Mouse (Mus musculus): Measurements from ENCODE around the gene Zfp692. TPM values are rescaled to one million over a fixed set of nuclear protein-coding genes. Genes with fewer than 3 reads are reported as not detected.

Gene Zfp692
- total RNA-seq (2021), result 1 to 10 TPM; 4.1 to 5.0 TPM
- long read RNA-seq, experiment 1, partial matches to known transcripts, result 0 of 11 reads
- long read RNA-seq, experiment 1, other reads (novel, unspliced or antisense), result 5 of 11 reads
- long read RNA-seq, experiment 2, partial matches to known transcripts, result 1 of 5 reads
- long read RNA-seq, experiment 2, other reads (novel, unspliced or antisense), result 3 of 5 reads

DNA sequence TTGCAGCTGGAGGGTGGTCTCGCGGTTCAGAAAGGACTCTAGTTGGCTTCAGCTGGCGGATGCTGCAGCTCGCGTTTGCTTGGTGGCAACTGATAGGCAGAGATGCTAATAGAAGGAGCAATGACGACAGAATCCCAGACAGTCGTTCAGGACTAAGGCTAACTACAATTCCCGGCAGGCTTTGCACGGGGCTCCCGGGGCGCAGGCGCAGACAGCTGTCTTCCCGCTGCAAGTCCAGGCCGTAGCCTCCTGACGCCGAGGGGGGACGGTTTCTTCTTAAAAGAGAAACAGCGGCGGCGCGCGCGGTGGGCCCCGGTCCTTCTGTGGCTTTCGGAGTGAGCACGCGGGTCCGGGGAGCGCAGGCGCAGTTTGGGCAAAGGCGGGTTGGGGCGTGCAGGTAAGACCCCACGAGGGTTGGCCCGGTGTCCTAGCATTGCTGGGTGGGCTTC, at the start of gene Zfp692:
TSS of gene Zfp692 (plus strand) at position 210 of the 449 bp plus-strand sequence.
- peak within 1 kb of the TSS; percentile 80 for H3K4me3 ChIP-seq
- TF ChIP-seq CTCF (IDR thresholded peaks at IDR 0.05), result no peak
- DNase-seq, result peak; percentile 97
- peak within 1 kb of the TSS; percentile 82 for H3K27ac ChIP-seq
- intact Hi-C loops (cut with DNase I), result loop anchor here (2.0 kb wide), 1 partner anchor 298 kb away; the partner anchor contains the start of gene Larp1

DNA sequence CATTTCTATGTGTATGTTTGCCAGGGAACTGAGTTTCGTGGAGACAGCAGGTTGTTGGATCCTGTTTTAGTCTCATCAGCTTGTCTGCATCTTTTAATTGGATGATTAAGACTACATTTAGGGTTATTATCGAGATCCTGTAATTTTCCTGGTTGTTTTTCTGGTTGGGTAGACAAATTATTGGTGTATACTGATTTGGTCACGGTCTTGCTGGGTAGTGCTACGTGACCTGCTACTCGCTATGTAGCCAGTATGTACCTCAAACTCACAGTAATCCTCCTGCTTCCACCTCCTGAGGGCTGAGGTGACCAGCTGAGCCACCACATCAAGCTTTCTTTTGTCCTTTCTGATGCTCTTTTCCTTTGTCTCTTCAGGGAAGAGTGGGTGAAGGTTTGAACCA, 49.1 kb upstream of the Zfp692 start:
- intact Hi-C loops (cut with DNase I), result no loop called here
- no peak for DNase-seq
- no peak overlapping the region for H3K4me3 ChIP-seq
- H3K27ac ChIP-seq, result no peak overlapping the region
- TF ChIP-seq CTCF (IDR thresholded peaks at IDR 0.05), result no peak

DNA sequence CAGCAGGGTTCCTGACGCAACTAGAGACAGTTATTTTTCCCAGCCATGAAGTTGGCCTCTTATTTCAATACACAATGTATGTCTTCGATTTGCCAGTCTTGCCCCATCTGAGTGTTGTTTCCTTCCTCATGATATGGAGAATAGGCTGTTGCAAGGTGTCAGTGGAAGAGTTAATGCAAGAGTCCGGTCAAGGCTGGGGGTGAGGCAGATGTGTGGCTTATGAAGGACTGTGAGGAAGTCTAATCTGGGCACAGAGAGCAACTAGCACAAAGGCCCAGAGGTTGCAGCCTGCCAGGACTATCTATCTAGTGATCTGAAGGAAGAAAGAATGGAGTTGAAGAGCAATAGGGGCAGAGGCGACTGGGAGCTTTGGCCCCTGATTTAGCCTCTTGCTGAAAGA, 46.7 kb upstream of the Zfp692 start:
- no peak overlapping the region for H3K4me3 ChIP-seq
- TF ChIP-seq CTCF (IDR thresholded peaks at IDR 0.05), result no peak
- DNase-seq, result no peak
- no peak overlapping the region for H3K27ac ChIP-seq
- intact Hi-C loops (cut with DNase I), result no loop called here

DNA sequence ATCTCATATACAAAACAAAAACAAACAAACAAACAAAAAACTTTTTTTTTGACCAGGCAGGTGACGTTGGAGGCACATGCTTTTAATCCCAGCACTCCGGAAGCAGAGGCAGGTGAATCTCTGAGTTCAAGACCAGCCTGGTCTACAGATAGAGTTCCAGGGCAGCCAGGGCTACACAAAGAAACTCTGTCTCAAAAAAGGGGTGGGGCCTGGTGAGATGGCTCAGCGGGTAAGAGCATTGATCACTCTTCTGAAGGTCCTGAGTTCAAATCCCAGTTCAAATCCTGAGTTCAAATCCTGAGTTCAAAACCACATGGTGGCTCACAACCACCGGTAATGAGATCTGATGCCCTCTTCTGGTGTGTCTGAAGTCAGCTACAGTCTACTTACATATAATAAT, 45.0 kb upstream of the Zfp692 start:
- DNase-seq, result no peak
- TF ChIP-seq CTCF (IDR thresholded peaks at IDR 0.05), result no peak
- intact Hi-C loops (cut with DNase I), result no loop called here
- Histone ChIP-seq H3K27ac (no peak overlapping the region), H3K4me3 (no peak overlapping the region)

DNA sequence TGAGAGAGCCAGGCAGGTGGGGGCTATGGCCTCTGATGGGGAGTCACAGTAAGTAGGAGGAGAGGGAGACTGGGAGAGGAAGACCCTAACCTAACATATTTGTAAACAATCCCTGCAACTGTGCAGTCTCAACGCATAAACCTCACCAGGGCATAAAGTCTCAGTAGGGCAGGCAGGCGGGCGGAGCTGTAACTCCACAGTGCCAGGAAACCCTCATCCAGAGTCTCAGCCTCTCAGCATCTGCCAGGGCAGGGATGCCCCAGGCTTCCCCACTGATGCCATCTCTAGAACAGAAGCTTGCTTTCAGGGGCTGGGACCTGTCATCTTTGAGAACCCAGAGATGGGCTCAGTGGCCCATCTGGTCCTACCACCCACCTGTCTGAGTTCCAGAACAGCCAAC, 44.5 kb upstream of the Zfp692 start:
- intact Hi-C loops (cut with DNase I), result no loop called here
- Histone ChIP-seq H3K4me3 (no peak overlapping the region), H3K27ac (no peak overlapping the region)
- no peak for TF ChIP-seq CTCF (IDR thresholded peaks at IDR 0.05)
- DNase-seq, result no peak

DNA sequence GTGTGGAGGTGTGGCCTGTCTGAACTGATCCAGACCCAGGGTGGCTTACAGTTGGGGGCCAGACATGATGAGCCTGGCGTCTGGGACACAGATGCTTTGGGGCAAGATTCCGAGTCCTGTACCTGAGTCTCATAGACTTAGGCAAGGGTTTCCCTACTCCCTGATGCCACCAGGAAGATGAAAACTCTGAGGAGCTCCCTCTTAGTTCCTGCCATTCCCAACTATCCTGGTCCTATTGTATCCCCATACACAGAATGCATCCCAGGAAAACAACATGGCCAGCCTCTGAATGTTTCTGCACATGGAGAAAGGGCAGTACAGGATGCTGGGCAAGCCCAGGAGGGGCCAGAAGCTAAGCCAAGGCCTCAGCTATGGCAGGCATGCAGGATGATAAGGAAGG, 43.4 kb upstream of the Zfp692 start:
- no peak for DNase-seq
- no peak overlapping the region for H3K27ac ChIP-seq
- TF ChIP-seq CTCF (IDR thresholded peaks at IDR 0.05), result no peak
- H3K4me3 ChIP-seq, result no peak overlapping the region
- intact Hi-C loops (cut with DNase I), result no loop called here

DNA sequence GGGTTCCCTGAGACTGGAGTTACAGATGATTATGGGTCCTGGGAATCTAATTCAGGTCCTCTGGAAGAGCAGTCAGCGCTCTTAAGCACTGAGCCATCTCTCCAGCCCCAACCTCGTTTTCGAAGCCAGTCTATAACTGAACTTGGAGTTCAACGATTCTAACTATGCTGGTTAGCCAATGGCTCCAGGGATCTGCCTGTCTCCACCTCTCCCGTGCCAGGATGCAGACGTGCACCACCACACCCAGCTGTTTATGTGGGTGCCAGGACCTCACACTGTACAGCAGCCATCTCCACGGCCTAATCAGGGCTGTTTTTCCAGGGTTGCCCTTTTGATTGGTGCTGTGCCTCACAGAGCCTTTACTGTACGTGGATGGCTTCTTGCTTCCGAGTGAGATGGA, 42.3 kb upstream of the Zfp692 start:
- H3K27ac ChIP-seq, result no peak overlapping the region
- intact Hi-C loops (cut with DNase I), result no loop called here

DNA sequence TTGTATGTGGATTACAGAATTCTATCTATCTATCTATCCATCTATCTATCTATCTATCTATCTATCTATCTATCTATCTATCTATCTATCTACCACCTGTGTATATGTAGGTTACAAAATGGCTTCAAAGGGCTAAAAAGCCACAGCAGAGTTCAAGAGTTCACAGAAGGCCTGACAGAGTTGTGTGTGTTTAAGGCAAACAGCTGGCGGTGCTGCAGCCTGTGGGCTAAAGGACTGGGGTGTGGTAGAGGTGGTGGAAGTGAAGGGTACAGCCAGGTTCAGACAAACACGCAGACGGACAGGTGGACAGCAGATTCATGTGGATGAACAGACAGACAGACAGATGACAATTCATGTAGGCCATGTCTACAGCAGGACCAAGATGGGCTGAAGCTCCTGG, 38.6 kb upstream of the Zfp692 start:
- H3K27ac ChIP-seq, result no peak overlapping the region
- DNase-seq, result no peak
- TF ChIP-seq CTCF (IDR thresholded peaks at IDR 0.05), result no peak
- intact Hi-C loops (cut with DNase I), result no loop called here
- no peak overlapping the region for H3K4me3 ChIP-seq

More for the DNA sequence above, 42.3 kb upstream of the Zfp692 start:
- DNase-seq, result no peak
- H3K4me3 ChIP-seq, result no peak overlapping the region
- no peak for TF ChIP-seq CTCF (IDR thresholded peaks at IDR 0.05)

DNA sequence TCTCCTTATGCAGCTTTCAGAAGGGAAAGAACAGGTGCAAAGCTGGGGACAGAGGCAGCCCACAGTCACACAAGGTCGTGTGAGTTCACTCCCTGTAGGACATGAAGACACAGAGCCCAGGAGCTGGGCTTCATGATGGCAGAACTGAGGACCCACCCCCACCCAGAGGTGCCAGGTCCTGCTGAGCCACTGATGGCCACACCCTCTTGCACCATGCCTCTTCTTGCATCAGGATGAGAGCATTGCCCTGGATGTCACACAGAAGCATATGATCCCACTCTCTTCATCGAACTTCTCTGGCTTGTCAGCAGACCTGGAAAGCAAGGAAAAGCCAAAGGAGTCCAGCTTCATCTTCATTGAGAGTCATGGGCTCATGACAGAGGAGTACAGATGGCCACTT, 32.3 kb upstream of the Zfp692 start, which contains the start of gene 4930438A08Rik:
TSS of gene 4930438A08Rik (plus strand) at position 228 of the 400 bp plus-strand sequence.
- intact Hi-C loops (cut with DNase I), result no loop called here
- H3K27ac ChIP-seq, result no peak within 1 kb of the TSS
- DNase-seq, result no peak
- H3K4me3 ChIP-seq, result no peak within 1 kb of the TSS
- no peak for TF ChIP-seq CTCF (IDR thresholded peaks at IDR 0.05)

DNA sequence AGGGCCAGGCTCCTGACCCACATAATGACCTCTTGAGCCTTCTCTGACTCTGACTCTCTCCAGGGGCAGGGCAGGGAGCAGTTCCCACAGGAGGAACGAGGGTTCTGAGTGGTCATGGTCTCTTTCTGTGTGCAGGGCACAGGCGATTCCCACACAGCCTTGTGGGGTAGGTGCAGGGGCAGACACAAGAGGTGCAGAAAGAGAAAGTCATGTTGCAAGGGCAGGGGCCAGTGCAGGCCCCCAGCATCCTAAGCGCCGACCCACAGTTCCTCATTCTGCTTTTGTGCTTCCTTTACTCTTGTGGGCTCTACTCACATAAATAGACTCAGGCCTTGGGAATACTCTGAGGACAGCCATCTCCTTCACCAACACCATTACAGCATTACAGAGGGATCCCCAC, 31.1 kb upstream of the Zfp692 start:
- H3K4me3 ChIP-seq, result no peak overlapping the region
- no peak overlapping the region for H3K27ac ChIP-seq
- intact Hi-C loops (cut with DNase I), result no loop called here
- TF ChIP-seq CTCF (IDR thresholded peaks at IDR 0.05), result no peak
- DNase-seq, result no peak

DNA sequence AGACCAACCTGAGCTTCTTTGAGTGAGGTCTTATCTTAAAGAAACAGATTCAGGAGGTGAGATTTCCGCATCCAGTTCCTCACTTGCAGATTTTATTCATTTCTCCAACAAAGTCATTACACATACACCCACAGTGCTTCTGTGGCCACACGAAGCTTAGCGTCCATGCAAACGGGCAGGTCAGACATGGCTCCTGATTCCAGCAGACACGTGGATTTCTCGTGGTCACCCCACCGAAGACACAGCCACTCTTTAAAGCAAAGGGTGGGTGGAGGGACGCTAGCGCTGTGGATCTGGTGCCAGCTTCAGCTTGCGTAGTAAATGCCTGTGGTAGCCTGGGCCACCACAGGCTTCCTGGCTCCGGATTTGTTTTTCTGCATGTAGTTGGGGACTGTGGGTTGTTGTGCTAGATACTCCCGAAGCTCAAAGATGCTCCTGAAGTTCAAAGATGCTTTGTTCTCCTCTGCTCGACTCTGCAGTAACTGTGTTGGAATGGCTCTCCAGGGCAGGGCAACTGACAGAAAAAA, 24.8 kb upstream of the Zfp692 start:
- intact Hi-C loops (cut with DNase I), result no loop called here
- DNase-seq, result no peak

DNA sequence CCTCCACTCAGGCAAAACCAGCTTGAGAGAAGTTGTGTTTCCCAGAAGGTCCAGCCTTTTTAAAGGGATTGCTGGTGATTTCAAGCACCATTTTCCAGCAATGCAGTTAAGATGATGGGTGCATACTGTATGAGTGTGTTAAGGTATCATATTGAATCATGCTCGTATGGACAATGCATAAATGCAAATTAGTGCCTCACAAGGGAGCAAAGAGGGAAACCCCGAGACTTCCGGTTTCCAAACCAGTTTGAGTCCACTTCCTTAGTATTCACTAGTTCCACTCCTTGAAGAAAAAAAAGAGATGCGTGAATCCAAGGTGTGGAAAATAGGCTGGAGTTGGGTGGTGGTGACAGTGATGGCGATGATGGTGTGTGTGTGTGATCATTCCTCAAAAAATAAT, 24.4 kb upstream of the Zfp692 start:
- no peak overlapping the region for H3K4me3 ChIP-seq
- H3K27ac ChIP-seq, result no peak overlapping the region
- intact Hi-C loops (cut with DNase I), result no loop called here
- TF ChIP-seq CTCF (IDR thresholded peaks at IDR 0.05), result no peak
- no peak for DNase-seq

More for the DNA sequence above, 24.8 kb upstream of the Zfp692 start:
- TF ChIP-seq CTCF (IDR thresholded peaks at IDR 0.05), result no peak
- H3K4me3 ChIP-seq, result no peak overlapping the region
- H3K27ac ChIP-seq, result no peak overlapping the region

DNA sequence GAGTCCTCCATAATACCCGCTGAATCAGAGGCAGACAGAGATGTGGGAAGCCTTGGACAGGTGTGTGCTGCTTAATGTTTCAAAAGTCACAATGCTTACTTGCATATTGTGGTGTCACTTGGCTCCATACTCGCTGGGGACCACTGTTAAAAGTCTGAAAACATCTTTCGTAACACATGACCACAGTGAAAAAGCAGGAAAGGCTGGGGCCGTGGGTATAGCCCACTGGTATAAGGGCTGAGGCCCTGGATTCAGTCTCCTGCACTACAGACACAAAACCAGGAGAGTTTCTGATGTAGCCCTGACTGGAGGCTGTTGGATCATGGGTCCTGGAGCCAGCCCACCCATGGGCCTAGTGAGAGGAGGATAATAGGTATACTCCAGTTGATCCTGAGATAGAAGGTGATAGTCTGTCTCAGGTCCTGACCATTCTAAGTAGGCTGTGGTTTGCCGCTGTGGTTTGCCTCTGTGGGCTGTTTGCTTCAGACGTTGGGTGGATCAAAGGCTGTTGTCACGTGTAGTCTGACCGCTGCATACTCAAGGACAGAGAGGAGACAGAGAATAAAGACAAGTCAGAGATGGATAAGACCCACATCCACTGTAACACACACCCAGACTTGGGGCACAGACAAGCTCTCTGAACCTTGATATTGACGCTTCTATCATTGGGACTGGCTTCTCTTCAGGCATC, 16.7 kb upstream of the Zfp692 start:
- intact Hi-C loops (cut with DNase I), result loop anchor here (10.0 kb wide), 1 partner anchor 345 kb away; the partner anchor contains the start of gene Olfr323
- H3K27ac ChIP-seq, result no peak overlapping the region
- no peak for TF ChIP-seq CTCF (IDR thresholded peaks at IDR 0.05)
- DNase-seq, result no peak
- no peak overlapping the region for H3K4me3 ChIP-seq

All from gastrocnemius, adult 2 months (tissue).